Mouse (Mus musculus) heart, adult 2 months (tissue): ENCODE measurements around the gene Dmgdh. TPM values are rescaled to one million over a fixed set of nuclear protein-coding genes. Genes with fewer than 3 reads are reported as not detected.

Experiments
- DNase-seq, 2 experiments: peaks; one replicate each; pipeline ENCODE4 v3.0.0; 2021
- H3K27ac ChIP-seq: fragments of 200-600 bp; 2 replicates; pipeline ENCODE4 v1.8.1; 2022
- H3K27me3 ChIP-seq: fragments of 200-500 bp; 2 replicates; pipeline ENCODE4 v1.6.1; 2012; ENCODE audit warnings: mild to moderate bottlenecking, low read length, inconsistent platforms, mixed read lengths; ENCODE audit not compliant: control insufficient read depth, insufficient read depth
- H3K36me3 ChIP-seq: fragments of 200-500 bp; 2 replicates; pipeline ENCODE4 v1.6.1; 2012; ENCODE audit warnings: low read length, inconsistent platforms; ENCODE audit not compliant: control insufficient read depth, insufficient read depth
- H3K4me1 ChIP-seq: fragments of 200-500 bp; 2 replicates; pipeline ENCODE4 v1.6.1; 2011; ENCODE audit warnings: low read length; ENCODE audit not compliant: control insufficient read depth, insufficient read depth
- H3K4me3 ChIP-seq: fragments of 200-600 bp; 2 replicates; pipeline ENCODE4 v1.8.1; 2022
- H3K79me2 ChIP-seq: fragments of 200-500 bp; replicated peaks from 2 replicates; pipeline ENCODE4 v1.6.1; 2012; ENCODE audit warnings: mild to moderate bottlenecking, inconsistent platforms, low read length, moderate library complexity, mixed read lengths; ENCODE audit not compliant: control insufficient read depth, insufficient read depth
- H3K9ac ChIP-seq: fragments of 200-500 bp; 2 replicates; pipeline ENCODE4 v1.6.1; 2012; ENCODE audit warnings: low read depth, mild to moderate bottlenecking, control low read depth, inconsistent platforms, low read length, mixed read lengths
- CTCF ChIP-seq: fragments of 200-600 bp; IDR thresholded peaks from 2 replicates; pipeline ENCODE4 v1.8.1; 2022; ENCODE audit warnings: antibody characterized with exemption, mild to moderate bottlenecking, moderate library complexity
- EP300 ChIP-seq: fragments of 200-500 bp; IDR thresholded peaks from 2 replicates; pipeline ENCODE4 v1.6.1; 2011; ENCODE audit warnings: low read depth, low read length, control low read depth; ENCODE audit not compliant: insufficient read depth
- POLR2A ChIP-seq: fragments of 200-500 bp; IDR thresholded peaks from 2 replicates; pipeline ENCODE4 v1.6.1; 2011; ENCODE audit warnings: mild to moderate bottlenecking, low read depth, low read length, control low read depth; ENCODE audit not compliant: insufficient read depth
- WGBS: fragments of 180-500 bp; shearing (Covaris S2); methylation state at CpG from one replicate; pipeline ENCODE4 v1.1.7; 2018; 5-methylcytosine and 5-hydroxymethylcytosine counted together
- intact Hi-C: fragments of 180-260 bp; cut with DNase I; formaldehyde crosslinking; loops from one replicate; pipeline ENCODE4 v1.15.1; 2025
- microRNA-seq, 2 experiments: library from miRNA; unstranded; fragments of <30 nt; microRNA quantifications; one replicate each; pipeline ENCODE4 v1.2.0; 2021
- polyA plus RNA-seq: library from polyadenylated mRNA; depleted of rRNA; stranded (reverse); fragments of >200 nt; gene quantifications from 2 replicates; pipeline ENCODE4 v1.2.3, GENCODE M21; 2012; rRNA removed
- total RNA-seq, 2 experiments: library from RNA; stranded (reverse); gene quantifications; 2 replicates each; pipeline ENCODE4 v1.2.3; 2021

Gene Dmgdh
- total and polyA plus RNA-seq, 3 experiments: not detected

DNA sequence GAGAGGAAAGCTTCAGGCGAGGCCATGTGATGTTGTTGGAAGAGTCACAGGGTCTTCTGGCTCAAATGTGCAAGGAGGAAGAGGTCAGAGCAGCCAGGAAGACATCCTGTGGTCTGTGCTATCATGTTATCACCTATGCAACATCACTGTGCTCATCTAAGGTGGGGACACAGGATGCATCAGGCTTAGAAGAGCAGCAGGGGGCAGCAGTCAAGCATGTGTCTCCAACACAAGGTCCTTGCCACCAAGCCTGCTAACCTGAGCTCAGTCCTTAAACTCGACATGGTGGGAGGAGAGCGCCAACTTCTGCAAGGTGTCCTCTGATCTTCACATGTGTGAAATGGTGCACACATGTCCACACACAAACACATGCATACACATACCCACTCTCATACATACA, 111.1 kb downstream of the Dmgdh start:
- intact Hi-C loops: no loop called here
- H3K36me3 ChIP-seq: no peaks in the 10 kb centered on the region
- DNase-seq: no peak
- no peaks in the 10 kb centered on the region for H3K79me2 ChIP-seq
- no peak overlapping the region for H3K4me3 ChIP-seq
- H3K27ac ChIP-seq: no peak overlapping the region
- no peak overlapping the region for H3K9ac ChIP-seq
- H3K27me3 ChIP-seq: no peaks in the 10 kb centered on the region
- WGBS: 82% methylated on average over 3 of the region's 3 CpGs
- H3K4me1 ChIP-seq: peaks cover 2% of the 10 kb centered on the region
- no peak for TF ChIP-seq EP300
- TF ChIP-seq CTCF: peak; percentile 46

GRCm38 (mm10) chr13:93786051-93786450, 111.8 kb downstream of the Dmgdh start:
- H3K36me3 ChIP-seq: no peaks in the 10 kb centered on the region
- no peaks in the 10 kb centered on the region for H3K27me3 ChIP-seq
- WGBS: 63% methylated on average over 2 of the region's 2 CpGs
- H3K4me3 ChIP-seq: no peak overlapping the region
- intact Hi-C loops: no loop called here
- TF ChIP-seq POLR2A (no peak), CTCF (no peak), EP300 (no peak)
- no peaks in the 10 kb centered on the region for H3K79me2 ChIP-seq
- no peak overlapping the region for H3K9ac ChIP-seq
- H3K27ac ChIP-seq: no peak overlapping the region
- DNase-seq: no peak
- peaks cover 2% of the 10 kb centered on the region for H3K4me1 ChIP-seq

DNA sequence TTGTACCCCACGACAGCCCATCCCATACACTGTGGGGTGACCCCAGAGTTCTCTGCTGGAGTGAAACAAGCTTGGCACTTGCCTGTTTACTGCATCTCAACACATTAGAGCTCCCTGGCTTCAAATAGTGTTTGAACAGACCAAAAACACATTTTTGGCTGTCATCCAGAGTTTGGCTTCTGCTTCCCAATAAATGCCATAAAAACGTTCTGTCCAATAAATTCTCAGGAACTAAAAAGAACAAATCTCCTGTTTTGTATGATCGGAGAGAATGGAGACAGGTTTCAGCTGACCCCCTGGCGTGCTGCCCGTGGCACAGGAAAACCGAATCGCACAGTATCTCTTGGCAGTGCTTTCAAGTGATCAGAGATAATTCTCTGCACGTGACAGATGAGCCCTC, 113.4 kb downstream of the Dmgdh start:
- intact Hi-C loops: no loop called here
- DNase-seq: no peak
- H3K79me2 ChIP-seq: no peaks in the 10 kb centered on the region
- TF ChIP-seq CTCF: no peak
- no peak for TF ChIP-seq EP300
- H3K9ac ChIP-seq: no peak overlapping the region
- H3K4me3 ChIP-seq: no peak overlapping the region
- no peak overlapping the region for H3K27ac ChIP-seq
- 21% methylated on average over 8 of the region's 8 CpGs for WGBS
- H3K27me3 ChIP-seq: no peaks in the 10 kb centered on the region
- H3K36me3 ChIP-seq: no peaks in the 10 kb centered on the region
- H3K4me1 ChIP-seq: peaks cover 2% of the 10 kb centered on the region

DNA sequence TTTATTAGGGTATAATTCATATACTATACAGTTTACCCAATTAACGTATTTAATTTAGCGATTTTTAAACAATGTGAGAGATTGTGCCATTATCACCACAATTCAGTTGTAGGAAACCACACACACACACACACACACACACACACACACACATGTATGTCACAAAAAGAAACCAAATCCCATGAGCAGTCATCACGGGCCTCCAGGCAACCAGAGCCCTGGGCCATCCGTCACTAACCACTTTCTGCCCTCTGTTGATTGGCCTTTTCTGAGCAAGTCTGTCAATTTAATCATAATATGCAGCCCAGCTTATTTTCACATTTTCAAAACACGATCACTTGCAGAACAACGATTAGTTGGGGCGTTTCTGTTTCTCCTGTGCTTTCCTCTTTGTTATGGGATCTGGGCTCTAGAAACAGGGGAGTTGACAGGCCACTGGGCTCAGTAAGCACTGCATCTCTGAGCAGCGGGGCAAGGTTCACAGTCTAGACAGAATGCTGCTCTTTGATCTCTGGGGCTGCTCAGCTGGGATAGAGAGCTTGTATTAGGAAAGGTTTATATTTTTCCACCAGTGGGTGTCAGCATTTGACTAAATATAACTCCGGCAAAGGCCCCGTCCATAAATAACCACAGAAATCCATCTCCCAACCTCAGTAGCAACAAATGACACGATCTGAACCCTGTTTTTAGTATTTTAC, 118.9 kb downstream of the Dmgdh start:
- no peak overlapping the region for H3K9ac ChIP-seq
- H3K4me3 ChIP-seq: no peak overlapping the region
- H3K27me3 ChIP-seq: no peaks in the 10 kb centered on the region
- no peaks in the 10 kb centered on the region for H3K79me2 ChIP-seq
- H3K27ac ChIP-seq: no peak overlapping the region
- H3K4me1 ChIP-seq: no peaks in the 10 kb centered on the region
- intact Hi-C loops: loop anchor here (1.0 to 5.0 kb wide), 3 partner anchors 269 to 413 kb away; no protein-coding TSS in a partner anchor
- no peak for DNase-seq
- TF ChIP-seq CTCF (peak; percentile 74), POLR2A (no peak)
- H3K36me3 ChIP-seq: no peaks in the 10 kb centered on the region
- 51% methylated on average over 11 of the region's 11 CpGs for WGBS

DNA sequence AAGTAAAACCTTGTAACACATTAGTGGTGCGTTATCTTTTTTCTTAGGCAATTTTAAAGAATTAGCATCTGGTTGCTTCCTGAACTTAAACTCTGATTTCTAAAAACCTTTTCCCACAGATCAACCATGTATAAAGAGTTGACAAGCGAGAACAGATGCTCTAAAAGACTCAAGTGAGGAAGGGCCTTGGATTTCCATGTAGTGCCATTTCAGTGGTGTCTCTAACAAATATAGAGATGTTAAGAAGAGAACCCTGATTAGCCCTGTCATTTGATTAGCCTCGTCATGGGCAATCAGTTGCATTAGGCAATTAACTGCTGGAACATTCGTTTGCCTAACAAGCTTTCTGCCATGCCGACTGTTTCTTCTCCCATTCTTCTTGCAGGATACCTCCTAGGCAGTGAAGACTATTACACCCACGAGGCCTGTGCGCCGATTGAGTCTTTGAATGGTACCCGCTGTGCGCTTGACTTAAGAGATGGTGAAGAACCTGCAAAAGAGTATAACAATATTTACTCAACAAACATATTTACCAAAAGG, 119.5 kb downstream of the Dmgdh start:
- DNase-seq: no peak
- 89% methylated on average over 10 of the region's 10 CpGs for WGBS
- no peak overlapping the region for H3K27ac ChIP-seq
- no peak overlapping the region for H3K9ac ChIP-seq
- TF ChIP-seq POLR2A (no peak), CTCF (no peak), EP300 (no peak)
- no peaks in the 10 kb centered on the region for H3K4me1 ChIP-seq
- no peaks in the 10 kb centered on the region for H3K79me2 ChIP-seq
- intact Hi-C loops: loop anchor here (1.0 to 5.0 kb wide), 3 partner anchors 269 to 413 kb away; no protein-coding TSS in a partner anchor
- H3K36me3 ChIP-seq: no peaks in the 10 kb centered on the region
- no peaks in the 10 kb centered on the region for H3K27me3 ChIP-seq
- H3K4me3 ChIP-seq: no peak overlapping the region

GRCm38 (mm10) chr13:93797011-93797600, 122.9 kb downstream of the Dmgdh start:
- H3K4me1 ChIP-seq: no peaks in the 10 kb centered on the region
- WGBS: 54% methylated on average over 5 of the region's 5 CpGs
- no peak for DNase-seq
- no peaks in the 10 kb centered on the region for H3K36me3 ChIP-seq
- H3K9ac ChIP-seq: no peak overlapping the region
- TF ChIP-seq EP300 (no peak), CTCF (no peak), POLR2A (no peak)
- no peak overlapping the region for H3K4me3 ChIP-seq
- no peaks in the 10 kb centered on the region for H3K79me2 ChIP-seq
- intact Hi-C loops: no loop called here
- H3K27me3 ChIP-seq: no peaks in the 10 kb centered on the region
- H3K27ac ChIP-seq: no peak overlapping the region

Small RNAs within 50 kb of the gene (microRNA-seq; reads per million reads assigned to microRNA genes)
- 0 reads per million in 2 experiments for gene Mir5624

Other genes starting within 250 kb of the Dmgdh start
- gene Jmy, start 174.6 kb upstream of the Dmgdh start, total RNA-seq: 10 to 100 TPM; 41.0 to 50.7 TPM
- gene Jmy, start 174.6 kb upstream of the Dmgdh start, polyA plus RNA-seq: 6.4 and 13.1 TPM in 2 replicates
- gene Bhmt, start 36.5 kb upstream of the Dmgdh start, total RNA-seq: not detected
- gene Bhmt, start 36.5 kb upstream of the Dmgdh start, polyA plus RNA-seq: 0.23 TPM in 1 of 2 replicates, not detected in the other
- gene Bhmt2, start 131 bp upstream of the Dmgdh start, total RNA-seq: not detected
- gene Bhmt2, start 131 bp upstream of the Dmgdh start, polyA plus RNA-seq: 0.06 TPM in 1 of 2 replicates, not detected in the other
- 1 to 10 TPM; 4.6 to 5.7 TPM for gene Arsb, start 97.2 kb downstream of the Dmgdh start, total RNA-seq
- 9.6 and 14.6 TPM in 2 replicates for gene Arsb, start 97.2 kb downstream of the Dmgdh start, polyA plus RNA-seq